Mouse (Mus musculus) hindbrain, embryonic 14.5 days (tissue): ENCODE measurements around the gene Foxk2. TPM values are rescaled to one million over a fixed set of nuclear protein-coding genes. Genes with fewer than 3 reads are reported as not detected.

Source experiments
- ATAC-seq: fragments of 200-750 bp; cut with Nextera tagmentation; 2 replicates; pipeline ENCODE4 v1.8.0; 2017; ENCODE audit warnings: moderate number of reproducible peaks, mild to moderate bottlenecking, moderate TSS enrichment, moderate library complexity; ENCODE audit not compliant: low FRiP score
- DNase-seq: peaks from one replicate; pipeline ENCODE4 v3.0.0-alpha.2; 2015; ENCODE audit warnings: low spot score
- H3K27ac ChIP-seq: fragments of 300-500 bp; sonication (generic); 2 replicates; pipeline ENCODE4 v1.5.1; 2014; ENCODE audit warnings: mild to moderate bottlenecking, moderate library complexity
- H3K27me3 ChIP-seq: fragments of 300-500 bp; sonication (generic); 2 replicates; pipeline ENCODE4 v1.6.1; 2014; ENCODE audit warnings: mild to moderate bottlenecking, low read length, mixed read lengths; ENCODE audit not compliant: control insufficient read depth, insufficient read depth
- H3K36me3 ChIP-seq: fragments of 300-500 bp; sonication (generic); replicated peaks from 2 replicates; pipeline ENCODE4 v1.6.1; 2014; ENCODE audit not compliant: control insufficient read depth, insufficient read depth
- H3K4me1 ChIP-seq: fragments of 300-500 bp; sonication (generic); replicated peaks from 2 replicates; pipeline ENCODE4 v1.6.1; 2014; ENCODE audit warnings: antibody characterized with exemption, low read length, mixed read lengths; ENCODE audit not compliant: control insufficient read depth, insufficient read depth
- H3K4me2 ChIP-seq: fragments of 300-500 bp; sonication (generic); replicated peaks from 2 replicates; pipeline ENCODE4 v1.6.1; 2014; ENCODE audit warnings: mild to moderate bottlenecking, moderate library complexity
- H3K4me3 ChIP-seq: fragments of 300-500 bp; sonication (generic); replicated peaks from 2 replicates; pipeline ENCODE4 v1.5.1; 2014; ENCODE audit warnings: mild to moderate bottlenecking, low read length
- H3K9ac ChIP-seq: fragments of 300-500 bp; sonication (generic); 2 replicates; pipeline ENCODE4 v1.6.1; 2014
- H3K9me3 ChIP-seq: fragments of 300-500 bp; sonication (generic); 2 replicates; pipeline ENCODE4 v1.6.1; 2016; ENCODE audit warnings: low read length; ENCODE audit not compliant: control insufficient read depth
- WGBS: fragments of 180-500 bp; shearing (Covaris S2); extraction: QIAGEN DNeasy Blood & Tissue Kit; methylation state at CpG from one replicate; pipeline ENCODE4 v1.1.7; 2014; 5-methylcytosine and 5-hydroxymethylcytosine counted together
- polyA plus RNA-seq: library from polyadenylated mRNA; unstranded; fragments of >200 nt; fragmentation: Nextera tagmentation; extraction: Ambion mirVana; gene quantifications from 2 replicates; pipeline ENCODE4 v1.2.1, GENCODE M21; 2014

Gene Foxk2
- polyA plus RNA-seq, 1 experiment from 2014 or later: 15.3 TPM

DNA sequence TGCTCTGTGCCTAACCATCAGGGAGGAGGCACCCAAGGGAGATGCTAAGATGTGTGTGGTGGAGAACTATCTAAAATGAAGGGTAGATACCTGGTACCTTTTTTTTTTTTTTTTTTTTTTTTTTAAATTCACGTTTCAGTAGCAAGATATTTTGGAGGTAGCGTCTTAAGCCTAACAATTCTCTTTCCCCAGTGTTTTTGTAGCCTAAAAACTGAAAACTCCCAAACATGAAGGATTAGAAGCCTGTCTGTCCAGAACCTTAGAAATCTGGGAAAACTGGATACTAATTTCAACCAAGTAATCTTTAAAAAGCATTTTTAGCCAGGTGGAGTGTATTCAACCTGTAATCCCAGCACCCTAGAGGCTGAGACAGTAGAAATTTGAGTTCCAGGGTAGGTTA is 1.3 kb downstream of the Foxk2 start:
- Histone ChIP-seq H3K27ac (no peak overlapping the region), H3K9me3 (no peaks in the 10 kb centered on the region), H3K27me3 (no peaks in the 10 kb centered on the region), H3K4me1 (peaks cover 27% of the 10 kb centered on the region), H3K9ac (peak overlapping the region; percentile 98), H3K4me2 (peak overlapping the region; percentile 75), H3K4me3 (peak overlapping the region; percentile 99), H3K36me3 (peaks cover 37% of the 10 kb centered on the region)
- no peak for ATAC-seq
- 54% methylated on average over 2 of the region's 2 CpGs for WGBS
- no peak for DNase-seq

DNA sequence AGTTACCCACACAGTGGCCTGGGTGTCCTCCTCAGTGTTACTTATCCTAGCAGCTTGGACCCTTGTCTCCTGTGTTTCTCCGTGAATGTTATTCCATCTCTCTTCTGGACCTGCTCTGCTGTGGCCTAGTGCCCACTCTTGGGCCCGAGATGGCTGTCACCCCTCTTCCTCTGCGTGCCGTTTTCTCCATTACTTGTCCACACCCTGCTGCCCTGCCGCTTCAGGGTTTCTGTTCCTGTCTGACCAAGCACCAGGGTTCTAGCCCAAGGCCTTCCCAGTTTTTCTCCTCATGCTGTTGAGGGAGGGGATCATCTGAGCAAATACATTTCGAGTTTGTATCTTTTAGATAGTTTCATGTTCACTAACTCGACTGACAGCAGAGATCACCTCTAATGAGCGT is 17.7 kb downstream of the Foxk2 start:
- DNase-seq: no peak
- WGBS: 94% methylated on average over 8 of the region's 8 CpGs
- peaks cover 5% of the 10 kb centered on the region; the same call in 1 of the 2 replicates for H3K36me3 ChIP-seq

DNA sequence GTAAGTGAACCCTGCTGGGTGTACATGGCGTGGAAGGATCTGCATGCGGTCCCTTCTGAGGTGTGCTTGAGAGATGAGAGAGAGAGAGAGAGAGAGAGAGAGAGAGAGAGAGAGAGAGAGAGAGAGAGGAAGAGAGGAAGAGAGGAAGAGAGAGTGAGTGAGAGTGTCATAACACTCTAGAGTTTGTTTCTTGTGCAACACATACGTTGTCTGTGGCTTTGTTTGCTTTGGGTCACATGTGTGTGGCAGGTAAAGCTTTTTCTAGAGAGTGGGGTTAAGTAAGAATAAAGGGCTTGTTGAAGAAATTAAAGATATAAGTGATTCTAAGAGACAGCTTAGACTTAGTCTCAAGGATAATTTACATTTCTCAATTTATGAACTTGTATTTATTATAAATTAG is 18.2 kb downstream of the Foxk2 start:
- Histone ChIP-seq H3K4me1 (no peaks in the 10 kb centered on the region), H3K4me2 (no peak overlapping the region), H3K9me3 (no peaks in the 10 kb centered on the region), H3K4me3 (no peak overlapping the region), H3K9ac (no peak overlapping the region), H3K27me3 (no peaks in the 10 kb centered on the region), H3K36me3 (peaks cover 4% of the 10 kb centered on the region; the same call in 1 of the 2 replicates), H3K27ac (no peak overlapping the region)
- DNase-seq (no peak), ATAC-seq (no peak)
- WGBS: 91% methylated on average over 3 of the region's 3 CpGs

More for the DNA sequence above, 17.7 kb downstream of the Foxk2 start:
- no peaks in the 10 kb centered on the region for H3K9me3 ChIP-seq
- H3K4me2 ChIP-seq: no peak overlapping the region
- ATAC-seq: no peak
- no peaks in the 10 kb centered on the region for H3K27me3 ChIP-seq
- H3K9ac ChIP-seq: no peak overlapping the region
- H3K4me1 ChIP-seq: no peaks in the 10 kb centered on the region
- H3K4me3 ChIP-seq: no peak overlapping the region
- no peak overlapping the region for H3K27ac ChIP-seq

DNA sequence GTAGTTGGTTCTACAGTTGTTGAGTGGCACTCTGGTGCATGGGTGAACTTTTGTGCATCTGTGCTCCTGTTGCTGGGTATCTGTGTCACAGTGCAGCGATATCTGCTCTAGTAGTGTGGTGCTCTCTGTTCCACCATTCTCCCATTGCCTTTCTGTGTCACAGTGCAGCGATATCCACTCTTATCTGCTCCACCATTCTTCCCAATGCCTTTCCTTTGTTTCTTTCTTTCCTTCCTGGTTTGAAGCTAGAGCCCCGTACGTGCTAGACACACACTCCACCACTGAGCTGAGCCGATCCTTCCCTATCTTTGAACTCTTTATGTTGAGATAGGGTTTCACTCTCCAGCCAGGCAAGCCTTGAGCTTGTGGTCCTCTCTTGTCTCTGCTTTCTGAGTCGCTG is 23.1 kb downstream of the Foxk2 start:
- ATAC-seq (no peak), DNase-seq (no peak)
- no peak overlapping the region for H3K9ac ChIP-seq
- H3K4me3 ChIP-seq: no peak overlapping the region
- H3K4me2 ChIP-seq: no peak overlapping the region
- WGBS: 93% methylated on average over 6 of the region's 6 CpGs
- H3K4me1 ChIP-seq: no peaks in the 10 kb centered on the region
- H3K27me3 ChIP-seq: no peaks in the 10 kb centered on the region
- H3K27ac ChIP-seq: no peak overlapping the region
- peaks cover 30% of the 10 kb centered on the region for H3K36me3 ChIP-seq
- no peaks in the 10 kb centered on the region for H3K9me3 ChIP-seq

DNA sequence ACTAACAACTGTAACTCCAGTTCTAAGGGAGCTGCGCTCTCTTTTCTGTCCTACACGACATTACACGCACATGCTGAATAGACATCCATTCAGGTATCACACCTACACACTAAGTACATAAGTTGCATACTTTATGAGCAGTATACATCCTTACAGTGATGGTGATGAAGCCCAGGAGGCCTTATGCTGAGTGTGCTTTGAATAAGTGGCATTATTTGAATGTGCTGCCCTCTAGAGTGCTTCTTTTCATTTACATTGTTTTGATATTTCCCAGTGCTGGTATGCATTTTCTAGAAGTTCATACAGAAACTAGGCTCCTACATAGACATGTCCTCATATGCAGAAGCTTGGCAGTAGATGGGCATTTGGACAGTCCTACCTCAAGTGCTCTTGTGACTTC is 30.1 kb downstream of the Foxk2 start:
- no peak overlapping the region for H3K27ac ChIP-seq
- no peaks in the 10 kb centered on the region for H3K27me3 ChIP-seq
- H3K4me3 ChIP-seq: no peak overlapping the region
- H3K9me3 ChIP-seq: no peaks in the 10 kb centered on the region
- ATAC-seq (no peak), DNase-seq (no peak)
- H3K4me1 ChIP-seq: no peaks in the 10 kb centered on the region
- 93% methylated on average over 3 of the region's 3 CpGs for WGBS
- peaks cover 84% of the 10 kb centered on the region for H3K36me3 ChIP-seq
- H3K9ac ChIP-seq: no peak overlapping the region
- no peak overlapping the region for H3K4me2 ChIP-seq

DNA sequence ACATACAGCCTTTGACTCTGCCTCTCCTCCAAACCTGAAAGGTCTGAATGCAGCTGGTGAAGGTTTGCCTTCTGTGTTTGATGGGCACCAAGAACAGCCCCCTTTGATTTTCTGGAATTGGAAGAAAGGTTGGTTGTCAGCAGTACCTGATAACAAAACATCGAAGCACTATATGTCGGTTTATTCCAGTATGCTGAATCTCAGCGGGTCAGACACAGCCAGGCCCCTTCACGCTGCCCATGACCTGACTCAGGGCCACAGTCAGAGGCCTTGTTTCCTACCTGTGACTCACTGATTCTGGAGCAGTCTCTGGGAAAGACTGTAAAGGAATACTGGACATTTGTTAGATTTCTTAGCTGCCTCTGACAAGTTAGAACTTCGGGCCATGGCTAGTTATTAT is 35.0 kb downstream of the Foxk2 start:
- ATAC-seq: no peak
- Histone ChIP-seq H3K9ac (no peak overlapping the region), H3K4me2 (no peak overlapping the region)

DNA sequence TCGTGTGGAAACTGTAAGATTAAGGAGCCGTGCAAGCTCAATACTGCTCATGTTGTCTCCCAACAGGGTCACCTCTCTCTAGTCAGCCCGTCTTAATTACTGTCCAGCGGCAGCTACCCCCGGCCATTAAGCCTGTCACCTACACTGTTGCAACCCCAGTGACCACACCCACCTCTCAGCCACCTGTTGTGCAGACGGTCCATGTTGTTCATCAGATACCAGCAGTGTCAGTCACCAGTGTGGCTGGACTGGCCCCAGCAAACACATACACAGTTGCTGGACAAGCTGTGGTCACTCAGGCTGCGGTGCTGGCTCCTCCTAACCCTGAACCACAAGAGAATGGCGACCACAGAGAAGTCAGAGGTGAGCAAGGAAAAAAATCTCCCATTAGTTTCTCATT is 38.7 kb downstream of the Foxk2 start:
- WGBS: 94% methylated on average over 8 of the region's 8 CpGs
- DNase-seq (no peak), ATAC-seq (no peak)
- Histone ChIP-seq H3K4me1 (no peaks in the 10 kb centered on the region), H3K9ac (no peak overlapping the region), H3K36me3 (peaks cover 92% of the 10 kb centered on the region), H3K4me2 (no peak overlapping the region), H3K27ac (no peak overlapping the region), H3K9me3 (no peaks in the 10 kb centered on the region), H3K27me3 (no peaks in the 10 kb centered on the region), H3K4me3 (no peak overlapping the region)

More for the DNA sequence above, 35.0 kb downstream of the Foxk2 start:
- no peak overlapping the region for H3K4me3 ChIP-seq
- no peak for DNase-seq
- H3K27me3 ChIP-seq: no peaks in the 10 kb centered on the region
- WGBS: 96% methylated on average over 5 of the region's 5 CpGs
- no peak overlapping the region for H3K27ac ChIP-seq
- no peaks in the 10 kb centered on the region for H3K4me1 ChIP-seq
- H3K9me3 ChIP-seq: no peaks in the 10 kb centered on the region
- peaks cover 85% of the 10 kb centered on the region for H3K36me3 ChIP-seq

DNA sequence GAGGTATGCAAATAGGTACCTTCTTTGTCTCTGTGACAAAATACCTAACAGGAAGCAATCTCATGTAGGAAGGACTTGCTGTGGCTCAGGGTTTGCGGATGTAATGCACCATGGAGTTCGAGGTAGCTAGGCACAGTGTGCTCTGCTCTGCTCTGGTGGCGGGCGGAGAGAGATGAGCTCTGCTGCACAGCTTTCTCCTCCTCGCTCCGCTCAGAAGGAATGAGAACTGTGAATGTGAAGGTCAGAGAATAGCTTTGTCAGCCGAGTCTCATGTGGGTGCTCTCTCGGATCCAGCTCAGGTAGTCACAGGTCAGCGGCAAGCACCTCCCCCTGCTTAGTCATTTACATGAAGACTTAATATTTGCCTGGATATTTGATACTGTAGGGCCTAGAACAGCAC is 40.5 kb downstream of the Foxk2 start:
- DNase-seq (no peak), ATAC-seq (no peak)
- H3K9ac ChIP-seq: no peak overlapping the region
- WGBS: 91% methylated on average over 9 of the region's 9 CpGs
- H3K27ac ChIP-seq: no peak overlapping the region
- no peak overlapping the region for H3K4me3 ChIP-seq
- H3K36me3 ChIP-seq: peaks cover 93% of the 10 kb centered on the region
- H3K4me2 ChIP-seq: no peak overlapping the region
- H3K27me3 ChIP-seq: no peaks in the 10 kb centered on the region
- H3K4me1 ChIP-seq: no peaks in the 10 kb centered on the region
- no peaks in the 10 kb centered on the region for H3K9me3 ChIP-seq

DNA sequence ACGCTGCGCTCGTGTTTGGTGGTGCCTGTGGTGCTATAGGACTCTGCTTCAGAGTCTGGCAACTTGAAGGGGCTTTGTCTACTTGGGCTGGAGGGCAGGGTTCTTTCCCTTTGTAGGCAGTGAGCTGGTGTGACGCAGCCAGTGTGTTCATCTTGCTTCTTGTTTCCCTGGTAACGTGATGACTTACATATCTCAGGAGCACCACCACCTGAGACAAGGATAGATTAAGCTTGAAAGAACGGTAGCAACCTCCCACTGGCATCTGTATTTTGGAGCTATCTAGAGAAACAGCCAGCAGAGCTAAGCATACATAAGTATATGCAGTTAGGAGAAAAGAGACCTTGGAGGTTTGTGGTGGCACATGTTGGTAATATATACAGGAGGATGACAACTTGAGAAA is 45.6 kb downstream of the Foxk2 start:
- Histone ChIP-seq H3K4me3 (no peak overlapping the region), H3K9me3 (0 out of 2 replicates have a peak, but pooled peaks cover under 1% of the 10 kb centered on the region), H3K27me3 (no peaks in the 10 kb centered on the region), H3K36me3 (peaks cover 85% of the 10 kb centered on the region), H3K4me1 (no peaks in the 10 kb centered on the region), H3K27ac (no peak overlapping the region), H3K4me2 (no peak overlapping the region), H3K9ac (no peak overlapping the region)
- DNase-seq (no peak), ATAC-seq (no peak)
- 88% methylated on average over 6 of the region's 6 CpGs for WGBS

DNA sequence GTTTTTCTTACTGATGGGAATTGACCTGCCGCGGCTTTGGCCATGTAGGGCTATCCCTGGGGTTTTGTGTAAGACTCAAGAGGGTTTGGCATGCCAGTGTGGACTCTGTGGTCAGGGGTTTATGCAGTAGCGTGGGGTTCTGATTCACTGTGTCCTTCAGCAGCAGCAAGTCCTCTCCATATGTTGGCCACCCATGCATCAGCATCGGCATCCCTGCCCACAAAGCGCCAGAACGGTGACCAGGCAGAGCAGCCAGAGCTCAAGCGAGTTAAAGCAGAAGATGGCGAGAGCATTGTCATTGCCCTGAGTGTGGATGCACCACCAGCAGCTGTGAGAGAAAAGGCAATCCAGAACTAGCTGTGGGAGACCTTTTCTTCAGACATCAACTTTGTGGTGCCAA is 46.8 kb downstream of the Foxk2 start:
- Histone ChIP-seq H3K4me3 (no peak overlapping the region), H3K9ac (no peak overlapping the region), H3K4me1 (no peaks in the 10 kb centered on the region), H3K27ac (no peak overlapping the region), H3K27me3 (no peaks in the 10 kb centered on the region), H3K36me3 (peaks cover 77% of the 10 kb centered on the region), H3K4me2 (no peak overlapping the region), H3K9me3 (0 out of 2 replicates have a peak, but pooled peaks cover 5% of the 10 kb centered on the region)
- WGBS: 93% methylated on average over 8 of the region's 8 CpGs
- no peak for ATAC-seq
- no peak for DNase-seq
